Comparison of ENCODE assay signal across 25 mouse cellular contexts in the genomic region with DNA sequence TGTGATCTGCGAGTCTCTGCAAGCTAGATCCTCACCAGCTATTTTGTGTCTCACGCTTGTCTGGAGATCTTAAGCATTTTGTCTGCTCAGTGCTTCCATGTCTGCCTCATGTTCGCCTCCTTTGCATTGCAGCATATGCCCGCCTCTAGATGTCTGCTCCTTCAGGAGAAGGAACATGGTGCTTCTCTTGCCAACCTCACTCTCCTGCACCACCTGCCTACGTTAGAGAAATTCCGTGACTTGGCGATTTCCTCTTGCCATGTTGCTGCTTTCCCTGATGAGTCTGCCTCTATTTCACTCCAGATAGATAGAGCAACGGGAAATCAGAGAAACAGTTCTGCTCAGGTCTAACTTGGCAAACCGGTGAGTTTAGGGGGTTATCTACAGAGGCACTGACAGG.
DNase-seq lines count a peak whose midpoint lies in the region.
"Had no signal": no experiment of that assay in that cellular context is flagged by ENCODE, and none has a peak within 500 bp of the region (broad histone marks: within the 10 kb centered on the region; RNA-seq: fewer than 3 reads in every experiment).

No protein-coding gene starts in this region.

- WGBS in midbrain, embryonic 10.5 days = 93% methylated on average over 9 of the region's 9 CpGs

- intact Hi-C loops in left cerebral cortex, postnatal 36 days (cut with DNase I) = no loop called here

- peaks cover 11% of the 10 kb centered on the region for H3K4me1 ChIP-seq in midbrain, embryonic 10.5 days
- H3K4me1 ChIP-seq: lung, embryonic 15.5 days had no signal

- H3K36me3 ChIP-seq in midbrain, embryonic 10.5 days = no peaks in the 10 kb centered on the region
- H3K36me3 ChIP-seq: hindbrain, embryonic 15.5 days; intestine, embryonic 15.5 days; limb, embryonic 10.5 days; liver, embryonic 15.5 days; lung, embryonic 15.5 days had no signal

- no peak overlapping the region for H3K27ac ChIP-seq in midbrain, embryonic 10.5 days (replicated peaks)
- H3K27ac ChIP-seq: hindbrain, embryonic 15.5 days; intestine, embryonic 15.5 days; limb, embryonic 10.5 days; liver, embryonic 15.5 days; lung, embryonic 15.5 days had no signal

- DNase-seq in frontal cortex, adult 2 months (ENCODE audit: extremely low spot score in 1 of 2, low spot score in 1 of 2) = peak; percentile 55 to 69
- no peak for DNase-seq in frontal cortex, postnatal 14 days (ENCODE audit: low spot score in 2 of 2)
- DNase-seq in layer of hippocampus, adult 9-11 months = peak; percentile 37
- no peak for DNase-seq in layer of hippocampus, adult 9-10 months (ENCODE audit: low spot score)
- peak; percentile 36 to 45 for DNase-seq in left cerebral cortex, adult 18-20 months (ENCODE audit: low spot score in 2 of 2)
- DNase-seq in left cerebral cortex, postnatal 36 days (ENCODE audit: low spot score in 2 of 2) = peak; percentile 49 to 64
- DNase-seq in adrenal gland, adult 18-20 months (ENCODE audit: low spot score in 2 of 2) = no peak
- DNase-seq in midbrain, embryonic 10.5 days (ENCODE audit: low spot score) = no peak
- DNase-seq: adrenal gland, adult 2 months; cerebellum, adult 2 months; cerebellum, postnatal 36 days; embryo, embryonic 11 days; gastrocnemius, postnatal 36 days; kidney, adult 8-10 months; kidney, postnatal 10 days; liver; lung, postnatal 36 days; midbrain, embryonic 14.5 days had no signal

- no peak overlapping the region for H3K4me3 ChIP-seq in midbrain, embryonic 10.5 days
- H3K4me3 ChIP-seq: hindbrain, embryonic 15.5 days; intestine, embryonic 15.5 days; limb, embryonic 10.5 days; liver, embryonic 15.5 days; lung, embryonic 15.5 days; megakaryocyte, embryonic 14.5 days had no signal

- H3K27me3 ChIP-seq in midbrain, embryonic 10.5 days (ENCODE audit: low read depth, poor library complexity, severe bottlenecking) = no peaks in the 10 kb centered on the region
- H3K27me3 ChIP-seq: hindbrain, embryonic 15.5 days; intestine, embryonic 15.5 days; liver, embryonic 15.5 days; lung, embryonic 15.5 days; Patski had no signal

- H3K9me3 ChIP-seq in midbrain, embryonic 10.5 days (replicated peaks) = 0 out of 2 replicates have a peak, but pooled peaks cover 3% of the 10 kb centered on the region
- H3K9me3 ChIP-seq: hindbrain, embryonic 15.5 days; intestine, embryonic 15.5 days; limb, embryonic 10.5 days; liver, embryonic 15.5 days; lung, embryonic 15.5 days had no signal

Comparison
In these comparisons a context has a peak if more than half of its experiments do, and no peak if none do; other contexts are left out.
1. DNase-seq: peak in frontal cortex, adult 2 months (2 of 2), layer of hippocampus, adult 9-11 months (single experiment), left cerebral cortex, adult 18-20 months (2 of 2) and left cerebral cortex, postnatal 36 days (2 of 2); none in frontal cortex, postnatal 14 days (0 of 2), layer of hippocampus, adult 9-10 months (single experiment), adrenal gland, adult 18-20 months (0 of 2) and midbrain, embryonic 10.5 days (single experiment).